In the genomic region with DNA sequence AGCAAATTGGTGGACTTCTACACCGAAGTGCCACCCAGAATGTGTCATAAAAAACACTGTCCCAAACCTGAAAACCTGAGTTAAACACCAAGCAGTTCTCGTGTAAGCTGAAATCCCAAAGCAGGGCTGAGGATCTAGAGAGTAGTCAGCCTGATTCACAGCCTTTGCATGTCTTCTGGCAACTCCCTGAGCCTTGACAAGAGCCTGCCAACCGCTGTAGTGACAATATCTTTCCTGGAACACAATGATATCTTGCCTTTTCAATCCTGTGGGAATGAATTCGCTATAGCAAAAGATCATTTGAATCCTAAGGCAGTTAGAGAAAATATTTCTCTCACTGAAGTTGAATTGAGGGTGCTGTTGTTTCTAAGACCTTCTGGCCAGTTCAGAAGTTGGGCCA, we compare ENCODE assay signal across 21 mouse cellular contexts.
"Had no signal": no experiment of that assay in that cellular context is flagged by ENCODE, and none has a peak within 500 bp of the region (broad histone marks: within the 10 kb centered on the region; RNA-seq: fewer than 3 reads in every experiment).

No protein-coding gene starts in this region.

- H3K4me1 ChIP-seq: limb, embryonic 13.5 days; liver, embryonic 13.5 days had no signal

- ATAC-seq: midbrain, embryonic 15.5 days had no signal

- H3K9ac ChIP-seq: limb, embryonic 13.5 days; liver, embryonic 13.5 days; midbrain, embryonic 12.5 days; midbrain, embryonic 15.5 days; neural tube, embryonic 12.5 days; neural tube, embryonic 15.5 days had no signal

- H3K4me3 ChIP-seq: layer of hippocampus, adult 2 months; limb, embryonic 10.5 days; limb, embryonic 13.5 days; liver, embryonic 13.5 days; midbrain, embryonic 12.5 days; midbrain, embryonic 15.5 days; neural tube, embryonic 12.5 days; neural tube, embryonic 15.5 days had no signal

- H3K36me3 ChIP-seq: limb, embryonic 10.5 days; limb, embryonic 13.5 days; liver, embryonic 13.5 days; midbrain, embryonic 12.5 days; midbrain, embryonic 15.5 days; neural tube, embryonic 12.5 days; neural tube, embryonic 15.5 days had no signal

- H3K4me2 ChIP-seq: limb, embryonic 13.5 days; liver, embryonic 13.5 days; midbrain, embryonic 12.5 days; midbrain, embryonic 15.5 days; neural tube, embryonic 12.5 days; neural tube, embryonic 15.5 days had no signal

- H3K9me3 ChIP-seq: limb, embryonic 10.5 days; limb, embryonic 13.5 days; liver, embryonic 13.5 days; midbrain, embryonic 12.5 days; midbrain, embryonic 15.5 days; neural tube, embryonic 12.5 days; neural tube, embryonic 15.5 days had no signal

- H3K27me3 ChIP-seq: limb, embryonic 13.5 days; liver, embryonic 13.5 days; midbrain, embryonic 12.5 days; midbrain, embryonic 15.5 days; neural tube, embryonic 12.5 days; neural tube, embryonic 15.5 days had no signal

- DNase-seq: kidney, adult 9 months; kidney, postnatal 25 days; layer of hippocampus, adult 9-11 months; liver; liver, embryonic 13.5 days; lung, adult 2 months; right cerebral cortex, adult 18-20 months; right cerebral cortex, postnatal 14 days; right cerebral cortex, postnatal 4 days; spleen, adult 18-20 months; thymus, adult 18-20 months; thymus, postnatal 36 days had no signal

- H3K27ac ChIP-seq: kidney, postnatal 0 days; layer of hippocampus, adult 2 months; limb, embryonic 10.5 days; limb, embryonic 13.5 days; liver, embryonic 13.5 days; macrophage; midbrain, embryonic 12.5 days; midbrain, embryonic 15.5 days; neural tube, embryonic 12.5 days; neural tube, embryonic 15.5 days had no signal
